Mouse (Mus musculus) hindbrain, embryonic 10.5 days (tissue): ENCODE data around the gene Cys1. TPM values are rescaled to one million over a fixed set of nuclear protein-coding genes. Genes with fewer than 3 reads are reported as not detected.

Source experiments
- DNase-seq: peaks from one replicate; pipeline ENCODE4 v3.0.0-alpha.2; 2017; ENCODE audit warnings: low spot score
- H3K27ac ChIP-seq: fragments of 300-500 bp; sonication (generic); 2 replicates; pipeline ENCODE4 v1.5.1; 2016; ENCODE audit warnings: mild to moderate bottlenecking, moderate library complexity
- H3K27me3 ChIP-seq: fragments of 300-500 bp; sonication (generic); 2 replicates; pipeline ENCODE4 v1.6.1; 2016; ENCODE audit warnings: mild to moderate bottlenecking; ENCODE audit not compliant: poor library complexity, insufficient read depth, severe bottlenecking
- H3K36me3 ChIP-seq: fragments of 300-500 bp; sonication (generic); 2 replicates; pipeline ENCODE4 v1.6.1; 2016; ENCODE audit warnings: mild to moderate bottlenecking, moderate library complexity
- H3K4me1 ChIP-seq: fragments of 300-500 bp; sonication (generic); replicated peaks from 2 replicates; pipeline ENCODE4 v1.6.1; 2016; ENCODE audit warnings: mild to moderate bottlenecking
- H3K4me3 ChIP-seq: fragments of 300-500 bp; sonication (generic); 2 replicates; pipeline ENCODE4 v1.5.1; 2016; ENCODE audit warnings: mild to moderate bottlenecking, moderate library complexity
- H3K9me3 ChIP-seq: fragments of 300-500 bp; sonication (generic); 2 replicates; pipeline ENCODE4 v1.6.1; 2016; ENCODE audit warnings: mild to moderate bottlenecking, moderate library complexity
- WGBS: fragments of 180-500 bp; shearing (Covaris S2); methylation state at CpG from one replicate; pipeline ENCODE4 v1.1.7; 2016; 5-methylcytosine and 5-hydroxymethylcytosine counted together
- polyA plus RNA-seq: library from polyadenylated mRNA; unstranded; fragments of >200 nt; fragmentation: Nextera tagmentation; extraction: Ambion mirVana; gene quantifications from 2 replicates; pipeline ENCODE4 v1.2.1, GENCODE M21; 2016

Gene Cys1
- 0.34 and 0.55 TPM in 2 replicates for polyA plus RNA-seq

GRCm38 (mm10) chr12:24681286-24682023 lies at the start of gene Cys1:
TSS of gene Cys1 (minus strand) at chr12:24681813.
- Histone ChIP-seq H3K4me1 (peaks cover 22% of the 10 kb centered on the region), H3K27ac (peak within 1 kb of the TSS; percentile 83), H3K27me3 (peaks cover 71% of the 10 kb centered on the region), H3K36me3 (no peaks in the 10 kb centered on the region), H3K4me3 (peak within 1 kb of the TSS; percentile 73), H3K9me3 (no peaks in the 10 kb centered on the region)
- DNase-seq: no peak
- 3% methylated on average over 20 of the region's 20 CpGs for WGBS

DNA sequence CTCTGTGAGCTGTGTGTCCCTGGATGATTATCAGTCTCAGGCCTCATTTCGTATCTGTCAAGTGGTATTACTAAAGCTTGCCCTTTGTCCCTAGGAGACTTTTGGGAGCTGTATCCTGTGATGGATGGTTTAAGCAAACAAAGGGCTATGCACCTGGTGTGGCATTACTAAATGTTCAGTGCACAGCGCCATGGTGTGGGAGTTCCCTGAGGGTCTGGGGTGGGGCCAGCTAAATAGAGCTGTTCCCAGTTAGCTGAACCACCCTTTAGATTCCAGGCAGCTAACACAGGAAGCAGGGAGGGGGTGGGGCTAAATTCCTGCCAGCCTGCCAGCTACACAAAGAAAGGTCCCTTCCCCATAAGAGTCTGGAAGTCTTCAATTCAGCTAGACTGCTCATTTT lies 42.8 kb upstream of the Cys1 start:
- peak overlapping the region; percentile 78 for H3K27ac ChIP-seq
- H3K36me3 ChIP-seq: no peaks in the 10 kb centered on the region
- WGBS: 17% methylated on average over 2 of the region's 2 CpGs
- peak; percentile 64 for DNase-seq
- peaks cover 14% of the 10 kb centered on the region for H3K4me1 ChIP-seq
- H3K9me3 ChIP-seq: peaks cover 12% of the 10 kb centered on the region
- H3K27me3 ChIP-seq: no peaks in the 10 kb centered on the region
- no peak overlapping the region for H3K4me3 ChIP-seq

GRCm38 (mm10) chr12:24723859-24724258 lies 42.2 kb upstream of the Cys1 start:
- peaks cover 18% of the 10 kb centered on the region for H3K4me1 ChIP-seq
- no peak for DNase-seq
- WGBS: 72% methylated on average over 4 of the region's 4 CpGs
- peaks cover 7% of the 10 kb centered on the region for H3K9me3 ChIP-seq
- H3K27me3 ChIP-seq: no peaks in the 10 kb centered on the region
- peak overlapping the region; percentile 78 for H3K27ac ChIP-seq
- no peaks in the 10 kb centered on the region for H3K36me3 ChIP-seq
- no peak overlapping the region for H3K4me3 ChIP-seq

DNA sequence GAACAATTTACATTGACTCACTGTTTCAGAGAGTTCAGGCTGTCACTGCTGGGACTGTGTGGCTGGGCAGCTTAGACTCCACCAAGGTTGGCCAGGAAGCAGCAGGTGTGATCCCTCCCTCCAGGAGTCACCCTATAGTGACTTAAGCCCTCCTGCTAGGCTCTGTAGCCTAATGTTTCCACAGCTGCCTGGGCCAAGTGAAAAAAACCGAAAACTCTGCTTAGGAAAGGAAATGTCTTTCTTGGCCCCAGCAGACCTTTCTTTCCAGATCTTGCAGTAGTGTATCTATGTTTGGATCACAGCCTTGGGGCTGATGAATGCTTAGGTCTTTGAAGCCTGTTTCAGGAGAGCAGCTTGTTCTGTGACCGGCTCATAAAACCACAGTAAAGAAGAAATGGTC lies 41.8 kb upstream of the Cys1 start:
- H3K27me3 ChIP-seq: no peaks in the 10 kb centered on the region
- peaks cover 4% of the 10 kb centered on the region; the same call in 1 of the 2 replicates for H3K9me3 ChIP-seq
- no peak for DNase-seq
- peak overlapping the region; percentile 78 for H3K27ac ChIP-seq
- WGBS: 61% methylated on average over 2 of the region's 2 CpGs
- peaks cover 18% of the 10 kb centered on the region for H3K4me1 ChIP-seq
- H3K36me3 ChIP-seq: no peaks in the 10 kb centered on the region
- no peak overlapping the region for H3K4me3 ChIP-seq

DNA sequence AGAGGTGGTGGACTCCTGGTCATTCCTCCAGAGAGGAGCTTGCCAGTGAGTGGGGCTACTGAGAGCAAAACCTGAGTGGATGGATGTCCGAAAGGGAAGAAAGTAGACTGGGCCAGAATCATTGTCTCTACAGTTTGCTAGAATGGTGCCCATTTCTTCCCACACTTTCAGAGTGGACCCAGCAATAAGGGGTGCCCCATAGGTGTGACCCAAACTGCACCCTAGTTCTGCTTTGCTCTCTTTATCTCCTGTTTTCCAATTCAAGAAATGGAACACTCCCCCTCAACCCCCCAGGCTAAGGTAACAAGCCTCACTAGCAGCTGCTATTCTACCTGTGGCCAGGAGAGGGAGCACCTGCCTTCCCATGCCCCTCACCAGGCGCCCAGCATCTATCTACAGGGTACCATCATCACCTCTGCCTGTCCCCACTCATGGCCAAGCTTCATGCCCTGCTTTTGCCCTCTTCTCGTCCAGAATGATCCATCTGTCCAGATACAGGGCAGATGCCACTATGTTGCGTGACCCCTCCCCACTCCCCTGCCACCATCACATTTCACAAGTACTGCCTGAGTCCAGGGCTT lies 35.2 kb upstream of the Cys1 start:
- Histone ChIP-seq H3K27me3 (no peaks in the 10 kb centered on the region), H3K4me1 (peaks cover 27% of the 10 kb centered on the region), H3K4me3 (no peak overlapping the region), H3K36me3 (peaks cover 35% of the 10 kb centered on the region), H3K9me3 (no peaks in the 10 kb centered on the region), H3K27ac (no peak overlapping the region)
- DNase-seq: peak; percentile 53
- whole genome bisulfite sequencing: 48% methylated on average over 4 of the region's 4 CpGs

- 82% methylated on average over 2 of the region's 2 CpGs for WGBS
- peaks cover 49% of the 10 kb centered on the region for H3K36me3 ChIP-seq
Observed at GRCm38 (mm10) chr12:24715268-24715896, 33.8 kb upstream of the Cys1 start.

GRCm38 (mm10) chr12:24714579-24715255 lies 33.1 kb upstream of the Cys1 start:
- no peaks in the 10 kb centered on the region for H3K27me3 ChIP-seq
- no peak overlapping the region for H3K27ac ChIP-seq
- no peak for DNase-seq
- H3K4me1 ChIP-seq: peaks cover 46% of the 10 kb centered on the region
- peaks cover 56% of the 10 kb centered on the region for H3K36me3 ChIP-seq
- WGBS: 73% methylated on average over 5 of the region's 5 CpGs
- no peak overlapping the region for H3K4me3 ChIP-seq
- H3K9me3 ChIP-seq: no peaks in the 10 kb centered on the region

More at GRCm38 (mm10) chr12:24715268-24715896, 33.8 kb upstream of the Cys1 start:
- Histone ChIP-seq H3K27ac (no peak overlapping the region), H3K9me3 (no peaks in the 10 kb centered on the region), H3K4me3 (no peak overlapping the region), H3K4me1 (peaks cover 40% of the 10 kb centered on the region), H3K27me3 (no peaks in the 10 kb centered on the region)
- DNase-seq: no peak

DNA sequence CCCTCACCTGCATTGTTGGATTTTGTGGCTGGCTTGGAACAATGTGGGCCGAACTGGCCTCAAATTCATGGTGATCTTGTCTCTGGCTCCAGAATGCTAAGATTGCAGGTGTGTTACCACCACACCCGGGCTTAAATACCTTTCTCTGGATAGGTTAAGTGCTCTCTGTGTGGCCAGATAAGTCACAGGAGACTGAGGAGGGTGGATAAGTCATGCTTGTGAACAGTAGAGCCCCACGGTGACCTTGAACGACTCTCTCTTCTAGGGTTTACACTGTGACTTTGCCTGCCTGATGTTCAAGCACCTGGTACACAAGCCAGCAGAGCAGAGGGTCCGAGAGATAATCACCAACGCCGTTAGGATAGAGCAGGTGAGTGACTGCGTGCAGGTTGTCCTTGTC lies 30.8 kb upstream of the Cys1 start:
- no peaks in the 10 kb centered on the region for H3K27me3 ChIP-seq
- no peak for DNase-seq
- no peaks in the 10 kb centered on the region for H3K9me3 ChIP-seq
- no peak overlapping the region for H3K27ac ChIP-seq
- H3K4me3 ChIP-seq: peak overlapping the region; percentile 2; the same call in 1 of the 2 replicates
- peaks cover 65% of the 10 kb centered on the region for H3K36me3 ChIP-seq
- WGBS: 92% methylated on average over 8 of the region's 8 CpGs
- H3K4me1 ChIP-seq: peaks cover 44% of the 10 kb centered on the region

GRCm38 (mm10) chr12:24710672-24711071 lies 29.1 kb upstream of the Cys1 start:
- peak; percentile 42 for DNase-seq
- no peak overlapping the region for H3K27ac ChIP-seq
- H3K27me3 ChIP-seq: no peaks in the 10 kb centered on the region
- peak overlapping the region; percentile 96 for H3K4me3 ChIP-seq
- 66% methylated on average over 5 of the region's 5 CpGs for WGBS
- no peaks in the 10 kb centered on the region for H3K9me3 ChIP-seq
- peaks cover 65% of the 10 kb centered on the region for H3K36me3 ChIP-seq
- H3K4me1 ChIP-seq: peaks cover 53% of the 10 kb centered on the region

- Histone ChIP-seq H3K27ac (peak overlapping the region; percentile 99), H3K36me3 (peaks cover 61% of the 10 kb centered on the region), H3K4me1 (peaks cover 53% of the 10 kb centered on the region), H3K4me3 (peak overlapping the region; percentile 96), H3K9me3 (no peaks in the 10 kb centered on the region), H3K27me3 (no peaks in the 10 kb centered on the region)
- DNase-seq: peak; percentile 68
- WGBS: 44% methylated on average over 5 of the region's 5 CpGs
Observed at GRCm38 (mm10) chr12:24709831-24710508, 28.4 kb upstream of the Cys1 start.

DNA sequence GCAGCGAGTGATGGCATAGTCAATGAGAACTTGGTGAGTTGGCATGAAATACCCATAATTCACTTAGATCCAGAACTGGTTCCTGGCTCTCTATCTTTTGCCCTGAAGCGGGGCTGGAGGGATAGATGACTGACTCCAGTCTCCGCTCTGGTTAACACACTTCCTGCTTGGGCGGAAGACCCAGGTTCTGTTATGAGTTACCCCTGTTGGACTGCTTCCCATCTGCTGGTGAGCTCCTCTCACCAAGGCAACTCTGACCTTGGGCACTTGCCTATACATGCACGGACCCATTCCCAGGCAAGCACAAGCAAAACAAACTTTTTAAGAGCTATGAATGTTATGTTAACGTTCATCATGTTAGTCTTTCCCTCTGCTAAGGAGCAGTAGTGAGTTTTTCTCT lies 27.8 kb upstream of the Cys1 start:
- WGBS: 32% methylated on average over 6 of the region's 6 CpGs
- peak overlapping the region; percentile 96 for H3K4me3 ChIP-seq
- H3K27me3 ChIP-seq: no peaks in the 10 kb centered on the region
- H3K4me1 ChIP-seq: peaks cover 53% of the 10 kb centered on the region
- H3K27ac ChIP-seq: peak overlapping the region; percentile 99
- no peaks in the 10 kb centered on the region for H3K9me3 ChIP-seq
- DNase-seq: peak; percentile 21
- peaks cover 56% of the 10 kb centered on the region for H3K36me3 ChIP-seq

GRCm38 (mm10) chr12:24708824-24709218 lies 27.2 kb upstream of the Cys1 start:
- no peaks in the 10 kb centered on the region for H3K9me3 ChIP-seq
- no peak for DNase-seq
- peaks cover 54% of the 10 kb centered on the region for H3K36me3 ChIP-seq
- H3K4me1 ChIP-seq: peaks cover 53% of the 10 kb centered on the region
- no peaks in the 10 kb centered on the region for H3K27me3 ChIP-seq
- 1% methylated on average over 17 of the region's 17 CpGs for WGBS
- H3K27ac ChIP-seq: peak overlapping the region; percentile 99
- peak overlapping the region; percentile 96 for H3K4me3 ChIP-seq
